Mouse (Mus musculus) heart, embryonic 10.5 days (tissue): ENCODE measurements around the gene Apbb1. TPM values are rescaled to one million over a fixed set of nuclear protein-coding genes. Genes with fewer than 3 reads are reported as not detected.

Experiments used
- polyA plus RNA-seq: library from polyadenylated mRNA; unstranded; fragments of >200 nt; fragmentation: Nextera tagmentation; extraction: Ambion mirVana; gene quantifications from 2 replicates; pipeline ENCODE4 v1.2.1, GENCODE M21; 2016

Gene Apbb1
- polyA plus RNA-seq, 1 experiment from 2014 or later = 70.6 TPM

Other genes with a start within 250 kb of the Apbb1 start
- gene Olfr690, start 247.5 kb downstream of the Apbb1 start, polyA plus RNA-seq = not detected in 2 replicates
- 0.14 TPM in 1 of 2 replicates, not detected in the other for gene Olfr691, start 239.4 kb downstream of the Apbb1 start, polyA plus RNA-seq
- not detected in 2 replicates for gene Olfr692, start 213.4 kb downstream of the Apbb1 start, polyA plus RNA-seq
- not detected in 2 replicates for gene Gm5901, start 206.6 kb downstream of the Apbb1 start, polyA plus RNA-seq
- 37.6 and 44.4 TPM in 2 replicates for gene Fam160a2, start 181.6 kb downstream of the Apbb1 start, polyA plus RNA-seq
- not detected in 2 replicates for gene Cnga4, start 177.1 kb downstream of the Apbb1 start, polyA plus RNA-seq
- gene Cckbr, start 155.9 kb downstream of the Apbb1 start, polyA plus RNA-seq = 0.09 and 0.31 TPM in 2 replicates
- 67.0 and 74.0 TPM in 2 replicates for gene Cavin3, start 99.4 kb downstream of the Apbb1 start, polyA plus RNA-seq
- 39.9 and 60.4 TPM in 2 replicates for gene Smpd1, start 27.3 kb downstream of the Apbb1 start, polyA plus RNA-seq
- 0.43 and 7.4 TPM in 2 replicates for gene Hpx, start 18.5 kb upstream of the Apbb1 start, polyA plus RNA-seq
- 30.3 and 32.6 TPM in 2 replicates for gene Trim3, start 51.9 kb upstream of the Apbb1 start, polyA plus RNA-seq
- 179 and 200 TPM in 2 replicates for gene Timm10b, start 58.4 kb upstream of the Apbb1 start, polyA plus RNA-seq
- gene Arfip2, start 58.8 kb upstream of the Apbb1 start, polyA plus RNA-seq = 45.0 and 56.2 TPM in 2 replicates
- gene Gm45799, start 58.9 kb upstream of the Apbb1 start, polyA plus RNA-seq = 33.0 and 37.9 TPM in 2 replicates
- 0.55 and 0.58 TPM in 2 replicates for gene Dnhd1, start 69.2 kb upstream of the Apbb1 start, polyA plus RNA-seq
- gene Ilk, start 154.9 kb upstream of the Apbb1 start, polyA plus RNA-seq = 371 and 403 TPM in 2 replicates
- 30.9 and 40.6 TPM in 2 replicates for gene Rrp8, start 155.7 kb upstream of the Apbb1 start, polyA plus RNA-seq
- gene Taf10, start 162.7 kb upstream of the Apbb1 start, polyA plus RNA-seq = 153 and 184 TPM in 2 replicates
- gene Tpp1, start 170.6 kb upstream of the Apbb1 start, polyA plus RNA-seq = 76.5 and 95.2 TPM in 2 replicates
- gene Dchs1, start 206.0 kb upstream of the Apbb1 start, polyA plus RNA-seq = 4.2 and 8.6 TPM in 2 replicates
- 279 and 357 TPM in 2 replicates for gene Mrpl17, start 229.4 kb upstream of the Apbb1 start, polyA plus RNA-seq